Mouse (Mus musculus): Measurements from ENCODE around the gene St6gal1. TPM values are rescaled to one million over a fixed set of nuclear protein-coding genes. Genes with fewer than 3 reads are reported as not detected.

Gene St6gal1
- polyA plus RNA-seq, 1 experiment: 8.7 TPM

- Histone ChIP-seq H3K4me1 (ENCODE audit: control insufficient read depth, insufficient read depth, low read length) (no peaks in the 10 kb centered on the region; the same call in 1 of the 2 replicates), H3K4me3 (replicated peaks; ENCODE audit: control insufficient read depth, low read depth, low read length) (no peak overlapping the region), H3K27ac (ENCODE audit: control insufficient read depth, insufficient read depth, low read depth, low read length, poor library complexity) (no peak overlapping the region)
- 71% methylated on average over 6 of the region's 6 CpGs for WGBS
- TF ChIP-seq POLR2A (IDR thresholded peaks at IDR 0.05; ENCODE audit: borderline replicate concordance, control insufficient read depth, low read depth, low read length) (no peak), CTCF (IDR thresholded peaks at IDR 0.05; ENCODE audit: control insufficient read depth, insufficient read depth, low read length) (no peak)
These were observed 25.2 kb downstream of the St6gal1 start for GRCm38 (mm10) chr16:23249762-23250161.

- 67% methylated on average over 15 of the region's 15 CpGs for WGBS
- H3K4me3 ChIP-seq (replicated peaks; ENCODE audit: control insufficient read depth, low read depth, low read length): no peak overlapping the region
- no peaks in the 10 kb centered on the region; the same call in 1 of the 2 replicates for H3K4me1 ChIP-seq (ENCODE audit: control insufficient read depth, insufficient read depth, low read length)
- TF ChIP-seq CTCF (IDR thresholded peaks at IDR 0.05; ENCODE audit: control insufficient read depth, insufficient read depth, low read length): no peak
- TF ChIP-seq POLR2A (IDR thresholded peaks at IDR 0.05; ENCODE audit: borderline replicate concordance, control insufficient read depth, low read depth, low read length): no peak
- no peak overlapping the region for H3K27ac ChIP-seq (ENCODE audit: control insufficient read depth, insufficient read depth, low read depth, low read length, poor library complexity)
These were observed 26.3 kb downstream of the St6gal1 start for GRCm38 (mm10) chr16:23250556-23251444.

- WGBS: 75% methylated on average over 2 of the region's 2 CpGs
- H3K4me1 ChIP-seq (ENCODE audit: control insufficient read depth, insufficient read depth, low read length): no peaks in the 10 kb centered on the region; the same call in 1 of the 2 replicates
- TF ChIP-seq POLR2A (IDR thresholded peaks at IDR 0.05; ENCODE audit: borderline replicate concordance, control insufficient read depth, low read depth, low read length): no peak
- TF ChIP-seq CTCF (IDR thresholded peaks at IDR 0.05; ENCODE audit: control insufficient read depth, insufficient read depth, low read length): no peak
- H3K4me3 ChIP-seq (replicated peaks; ENCODE audit: control insufficient read depth, low read depth, low read length): no peak overlapping the region
- no peak overlapping the region for H3K27ac ChIP-seq (ENCODE audit: control insufficient read depth, insufficient read depth, low read depth, low read length, poor library complexity)
These were observed 26.9 kb downstream of the St6gal1 start for GRCm38 (mm10) chr16:23251445-23251773.

- no peak for TF ChIP-seq POLR2A (IDR thresholded peaks at IDR 0.05; ENCODE audit: borderline replicate concordance, control insufficient read depth, low read depth, low read length)
- TF ChIP-seq CTCF (IDR thresholded peaks at IDR 0.05; ENCODE audit: control insufficient read depth, insufficient read depth, low read length): no peak
- H3K4me3 ChIP-seq (replicated peaks; ENCODE audit: control insufficient read depth, low read depth, low read length): no peak overlapping the region
- H3K4me1 ChIP-seq (ENCODE audit: control insufficient read depth, insufficient read depth, low read length): no peaks in the 10 kb centered on the region; the same call in 1 of the 2 replicates
- WGBS: 47% methylated on average over 6 of the region's 6 CpGs
- H3K27ac ChIP-seq (ENCODE audit: control insufficient read depth, insufficient read depth, low read depth, low read length, poor library complexity): no peak overlapping the region
These were observed 29.1 kb downstream of the St6gal1 start for GRCm38 (mm10) chr16:23253620-23254019.

- TF ChIP-seq POLR2A (IDR thresholded peaks at IDR 0.05; ENCODE audit: borderline replicate concordance, control insufficient read depth, low read depth, low read length): no peak
- TF ChIP-seq CTCF (IDR thresholded peaks at IDR 0.05; ENCODE audit: control insufficient read depth, insufficient read depth, low read length): no peak
- Histone ChIP-seq H3K27ac (ENCODE audit: control insufficient read depth, insufficient read depth, low read depth, low read length, poor library complexity) (no peak overlapping the region), H3K4me1 (ENCODE audit: control insufficient read depth, insufficient read depth, low read length) (no peaks in the 10 kb centered on the region; the same call in 1 of the 2 replicates), H3K4me3 (replicated peaks; ENCODE audit: control insufficient read depth, low read depth, low read length) (no peak overlapping the region)
- WGBS: 71% methylated on average over 1 of the region's 1 CpGs
These were observed 29.5 kb downstream of the St6gal1 start for GRCm38 (mm10) chr16:23254062-23254461.

GRCm38 (mm10) chr16:23256638-23257037, 32.1 kb downstream of the St6gal1 start:
- Histone ChIP-seq H3K4me3 (replicated peaks; ENCODE audit: control insufficient read depth, low read depth, low read length) (no peak overlapping the region), H3K27ac (ENCODE audit: control insufficient read depth, insufficient read depth, low read depth, low read length, poor library complexity) (no peak overlapping the region), H3K4me1 (ENCODE audit: control insufficient read depth, insufficient read depth, low read length) (no peaks in the 10 kb centered on the region)
- TF ChIP-seq CTCF (IDR thresholded peaks at IDR 0.05; ENCODE audit: control insufficient read depth, insufficient read depth, low read length): no peak
- TF ChIP-seq POLR2A (IDR thresholded peaks at IDR 0.05; ENCODE audit: borderline replicate concordance, control insufficient read depth, low read depth, low read length): no peak
- WGBS: 71% methylated on average over 7 of the region's 7 CpGs

- no peak overlapping the region for H3K4me3 ChIP-seq (replicated peaks; ENCODE audit: control insufficient read depth, low read depth, low read length)
- no peak overlapping the region for H3K27ac ChIP-seq (ENCODE audit: control insufficient read depth, insufficient read depth, low read depth, low read length, poor library complexity)
- 73% methylated on average over 7 of the region's 7 CpGs for WGBS
- no peaks in the 10 kb centered on the region for H3K4me1 ChIP-seq (ENCODE audit: control insufficient read depth, insufficient read depth, low read length)
- TF ChIP-seq POLR2A (IDR thresholded peaks at IDR 0.05; ENCODE audit: borderline replicate concordance, control insufficient read depth, low read depth, low read length) (no peak), CTCF (IDR thresholded peaks at IDR 0.05; ENCODE audit: control insufficient read depth, insufficient read depth, low read length) (no peak)
These were observed 33.9 kb downstream of the St6gal1 start for GRCm38 (mm10) chr16:23258429-23258822.

DNA sequence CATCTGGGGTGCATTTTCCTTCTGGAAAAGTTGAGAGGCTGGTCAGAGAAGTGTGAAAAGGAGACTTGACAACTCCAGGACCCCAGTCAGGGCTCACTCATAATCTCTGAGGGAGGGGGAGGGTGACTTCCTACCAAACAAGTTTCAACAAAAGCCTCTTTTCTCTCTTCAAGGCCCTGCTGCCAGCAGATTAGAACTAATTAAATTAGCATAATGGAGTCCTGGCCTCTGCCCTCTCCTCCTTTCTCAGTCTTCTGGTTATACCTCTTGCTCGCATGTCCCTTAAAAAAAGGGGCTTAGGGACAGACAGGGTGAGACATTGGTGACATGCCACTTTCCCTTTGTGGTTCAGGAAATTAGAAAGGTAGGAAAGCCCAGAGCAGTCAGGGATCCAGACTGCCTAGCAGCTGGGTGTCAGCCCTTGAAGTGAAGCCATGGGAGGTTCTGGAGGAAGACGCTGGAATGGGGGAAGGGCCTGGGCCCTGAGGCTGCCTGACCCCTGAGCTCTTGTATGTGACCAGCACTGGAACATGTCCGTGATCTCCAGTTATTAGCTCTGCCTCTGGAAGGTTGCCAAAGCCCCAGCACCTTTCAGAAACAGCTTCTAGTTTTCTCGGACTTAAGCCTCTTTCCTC, 34.4 kb downstream of the St6gal1 start:
- 78% methylated on average over 4 of the region's 4 CpGs for WGBS
- Histone ChIP-seq H3K4me1 (ENCODE audit: control insufficient read depth, insufficient read depth, low read length) (no peaks in the 10 kb centered on the region), H3K4me3 (replicated peaks; ENCODE audit: control insufficient read depth, low read depth, low read length) (no peak overlapping the region), H3K27ac (ENCODE audit: control insufficient read depth, insufficient read depth, low read depth, low read length, poor library complexity) (no peak overlapping the region)
- TF ChIP-seq CTCF (IDR thresholded peaks at IDR 0.05; ENCODE audit: control insufficient read depth, insufficient read depth, low read length): no peak

Data from bone marrow, adult 2 months (tissue).